Mouse (Mus musculus) mouse trophoblast stem cell (cell line): ENCODE measurements around the gene Krtap4-9.
"Not testable (repeated sequence)": the region's sequence is repeated elsewhere in the genome, so short reads cannot be mapped to it uniquely, and the experiment has no call there.

Source experiments
- in situ Hi-C, 2 experiments: fragments of 300-500 bp; cut with MseI, MboI; formaldehyde crosslinking; loops; 2 replicates in 1 of 2; 3 replicates in 1 of 2; pipeline ENCODE4 v1.15.1; 2025

Krtap4-9 gene

GRCm38 (mm10) chr11:99784900-99785299, at the start of gene Krtap4-9:
Gene Krtap4-9, plus strand, starts transcription at chr11:99785200.
- in situ Hi-C loops: not testable (repeated sequence)

- in situ Hi-C loops: no loop called here
Observed at GRCm38 (mm10) chr11:99743985-99744384, 41.0 kb upstream of the Krtap4-9 start.

- in situ Hi-C loops: no loop called here
Observed at GRCm38 (mm10) chr11:99758877-99759276, 26.1 kb upstream of the Krtap4-9 start.

- in situ Hi-C loops: no loop called here
Observed at GRCm38 (mm10) chr11:99768410-99768809, 16.6 kb upstream of the Krtap4-9 start.

GRCm38 (mm10) chr11:99772813-99773212, 12.2 kb upstream of the Krtap4-9 start, which contains the start of gene Gm11595:
Gene Gm11595, minus strand, starts transcription at chr11:99772913.
- in situ Hi-C loops: loop anchor here in 1 of 2 experiments (10.0 kb wide), 1 partner anchor 82 kb away; the partner anchor contains the start of genes Gm11568 and Krtap4-16

GRCm38 (mm10) chr11:99778401-99778800, 6.6 kb upstream of the Krtap4-9 start:
- in situ Hi-C loops: loop anchor here in 1 of 2 experiments (10.0 kb wide), 1 partner anchor 76 kb away; the partner anchor contains the start of genes Gm11568 and Krtap4-16

GRCm38 (mm10) chr11:99780604-99781003, 4.4 kb upstream of the Krtap4-9 start, which contains the start of gene Krtap4-8:
Gene Krtap4-8, minus strand, starts transcription at chr11:99780704.
- in situ Hi-C loops: no loop called here

- in situ Hi-C loops: loop anchor here in 1 of 2 experiments (10.0 kb wide), 1 partner anchor 51 kb away; no protein-coding TSS in a partner anchor
Observed at GRCm38 (mm10) chr11:99793367-99793766, 8.4 kb downstream of the Krtap4-9 start, which contains the start of gene Gm11596. Gene Gm11596, minus strand, starts transcription at chr11:99793467.

- in situ Hi-C loops: loop anchor here in 1 of 2 experiments (10.0 kb wide), 1 partner anchor 46 kb away; no protein-coding TSS in a partner anchor
Observed at GRCm38 (mm10) chr11:99798832-99799231, 13.8 kb downstream of the Krtap4-9 start, which contains the start of gene Gm11569. Gene Gm11569, minus strand, starts transcription at chr11:99798932.

GRCm38 (mm10) chr11:99804346-99804745, 19.3 kb downstream of the Krtap4-9 start, which contains the start of gene Gm11554:
Gene Gm11554, minus strand, starts transcription at chr11:99804446.
- in situ Hi-C loops: not testable (repeated sequence)

- in situ Hi-C loops: not testable (repeated sequence)
Observed at GRCm38 (mm10) chr11:99809792-99810191, 24.8 kb downstream of the Krtap4-9 start, which contains the start of gene Krtap4-13. Gene Krtap4-13, minus strand, starts transcription at chr11:99809892.

GRCm38 (mm10) chr11:99815566-99815965, 30.6 kb downstream of the Krtap4-9 start, which contains the start of gene Gm11564:
Gene Gm11564, minus strand, starts transcription at chr11:99815666.
- in situ Hi-C loops: not testable (repeated sequence)
